Mouse (Mus musculus) embryonic facial prominence, embryonic 14.5 days (tissue): ENCODE results near the gene Mcm2. TPM values are rescaled to one million over a fixed set of nuclear protein-coding genes. Genes with fewer than 3 reads are reported as not detected.

ENCODE experiments used
- ATAC-seq: fragments of 200-750 bp; cut with Nextera tagmentation; 2 replicates; pipeline ENCODE4 v1.8.0; 2017; ENCODE audit warnings: low read depth, moderate number of reproducible peaks, moderate TSS enrichment
- DNase-seq: peaks from one replicate; pipeline ENCODE4 v3.0.0-alpha.2; 2015; ENCODE audit warnings: low spot score
- H3K27ac ChIP-seq: fragments of 300-500 bp; sonication (generic); replicated peaks from 2 replicates; pipeline ENCODE4 v1.5.1; 2014; ENCODE audit warnings: low read depth, mild to moderate bottlenecking, low read length, moderate library complexity
- H3K27me3 ChIP-seq: fragments of 300-500 bp; sonication (generic); replicated peaks from 2 replicates; pipeline ENCODE4 v1.6.1; 2014; ENCODE audit warnings: low read length; ENCODE audit not compliant: control insufficient read depth, insufficient read depth
- H3K36me3 ChIP-seq: fragments of 300-500 bp; sonication (generic); 2 replicates; pipeline ENCODE4 v1.6.1; 2014; ENCODE audit warnings: low read length, mixed read lengths; ENCODE audit not compliant: control insufficient read depth, insufficient read depth
- H3K4me1 ChIP-seq: fragments of 300-500 bp; sonication (generic); 2 replicates; pipeline ENCODE4 v1.6.1; 2014; ENCODE audit warnings: antibody characterized with exemption, low read length; ENCODE audit not compliant: control insufficient read depth, insufficient read depth
- H3K4me2 ChIP-seq: fragments of 300-500 bp; sonication (generic); 2 replicates; pipeline ENCODE4 v1.6.1; 2014; ENCODE audit warnings: low read depth, mild to moderate bottlenecking, low read length, moderate library complexity, mixed read lengths
- H3K4me3 ChIP-seq: fragments of 300-500 bp; sonication (generic); 2 replicates; pipeline ENCODE4 v1.5.1; 2014; ENCODE audit warnings: low read depth, mild to moderate bottlenecking, low read length
- H3K9ac ChIP-seq: fragments of 300-500 bp; sonication (generic); 2 replicates; pipeline ENCODE4 v1.6.1; 2014; ENCODE audit warnings: low read depth, mild to moderate bottlenecking, low read length, moderate library complexity, mixed read lengths
- H3K9me3 ChIP-seq: fragments of 300-500 bp; sonication (generic); 2 replicates; pipeline ENCODE4 v1.6.1; 2016; ENCODE audit warnings: low read length; ENCODE audit not compliant: control insufficient read depth
- WGBS: fragments of 180-500 bp; shearing (Covaris S2); extraction: QIAGEN DNeasy Blood & Tissue Kit; methylation state at CpG from one replicate; pipeline ENCODE4 v1.1.7; 2014; 5-methylcytosine and 5-hydroxymethylcytosine counted together
- polyA plus RNA-seq: library from polyadenylated mRNA; unstranded; fragments of >200 nt; fragmentation: Nextera tagmentation; extraction: Ambion mirVana; gene quantifications from 2 replicates; pipeline ENCODE4 v1.2.1, GENCODE M21; 2014

Mcm2 gene
- polyA plus RNA-seq, 1 experiment from 2014 or later, result 94.6 TPM

GRCm38 (mm10) chr6:88840211-88840610, 58.4 kb downstream of the Mcm2 start:
- DNase-seq (no peak), ATAC-seq (no peak)
- no peak overlapping the region for H3K9ac ChIP-seq
- H3K27me3 ChIP-seq, result no peaks in the 10 kb centered on the region
- 0 out of 2 replicates have a peak overlapping the region, but pooled peaks have one; percentile 82 for H3K4me2 ChIP-seq
- H3K4me1 ChIP-seq, result peaks cover 13% of the 10 kb centered on the region; the same call in 1 of the 2 replicates
- WGBS, result 59% methylated on average over 3 of the region's 3 CpGs
- 0 out of 2 replicates have a peak overlapping the region, but pooled peaks have one; percentile 88 for H3K4me3 ChIP-seq
- H3K27ac ChIP-seq, result no peak overlapping the region
- peaks cover 46% of the 10 kb centered on the region for H3K36me3 ChIP-seq
- H3K9me3 ChIP-seq, result no peaks in the 10 kb centered on the region

GRCm38 (mm10) chr6:88839135-88839970, 59.2 kb downstream of the Mcm2 start:
- no peak for ATAC-seq
- no peaks in the 10 kb centered on the region for H3K27me3 ChIP-seq
- no peak overlapping the region for H3K4me3 ChIP-seq
- H3K27ac ChIP-seq, result no peak overlapping the region
- no peak for DNase-seq
- H3K4me2 ChIP-seq, result no peak overlapping the region
- H3K4me1 ChIP-seq, result peaks cover 13% of the 10 kb centered on the region; the same call in 1 of the 2 replicates
- WGBS, result 86% methylated on average over 26 of the region's 26 CpGs
- peaks cover 42% of the 10 kb centered on the region for H3K36me3 ChIP-seq
- H3K9me3 ChIP-seq, result no peaks in the 10 kb centered on the region
- H3K9ac ChIP-seq, result no peak overlapping the region

- Histone ChIP-seq H3K36me3 (peaks cover 42% of the 10 kb centered on the region), H3K4me3 (no peak overlapping the region), H3K9ac (no peak overlapping the region), H3K27me3 (no peaks in the 10 kb centered on the region), H3K27ac (no peak overlapping the region), H3K4me2 (no peak overlapping the region), H3K9me3 (no peaks in the 10 kb centered on the region), H3K4me1 (peaks cover 13% of the 10 kb centered on the region; the same call in 1 of the 2 replicates)
- DNase-seq, result no peak
- WGBS, result 91% methylated on average over 10 of the region's 10 CpGs
- ATAC-seq, result no peak
Measured at GRCm38 (mm10) chr6:88838613-88839012, 60.0 kb downstream of the Mcm2 start.

- Histone ChIP-seq H3K4me1 (peaks cover 10% of the 10 kb centered on the region; the same call in 1 of the 2 replicates), H3K9ac (no peak overlapping the region), H3K27ac (no peak overlapping the region), H3K4me3 (no peak overlapping the region), H3K4me2 (no peak overlapping the region), H3K36me3 (peaks cover 42% of the 10 kb centered on the region), H3K9me3 (no peaks in the 10 kb centered on the region), H3K27me3 (no peaks in the 10 kb centered on the region)
- DNase-seq, result no peak
- WGBS, result 91% methylated on average over 12 of the region's 12 CpGs
- no peak for ATAC-seq
Measured at GRCm38 (mm10) chr6:88837999-88838398, 60.6 kb downstream of the Mcm2 start.

- DNase-seq, result no peak
- no peak for ATAC-seq
- H3K4me2 ChIP-seq, result no peak overlapping the region
Measured at GRCm38 (mm10) chr6:88836178-88836819, 62.3 kb downstream of the Mcm2 start.

GRCm38 (mm10) chr6:88835047-88835446, 63.5 kb downstream of the Mcm2 start:
- Histone ChIP-seq H3K36me3 (peaks cover 42% of the 10 kb centered on the region), H3K4me3 (no peak overlapping the region), H3K27ac (no peak overlapping the region), H3K9me3 (no peaks in the 10 kb centered on the region), H3K4me1 (no peaks in the 10 kb centered on the region), H3K4me2 (no peak overlapping the region), H3K9ac (no peak overlapping the region), H3K27me3 (no peaks in the 10 kb centered on the region)
- WGBS, result 54% methylated on average over 5 of the region's 5 CpGs
- ATAC-seq, result no peak
- no peak for DNase-seq

More at GRCm38 (mm10) chr6:88836178-88836819, 62.3 kb downstream of the Mcm2 start:
- H3K36me3 ChIP-seq, result peaks cover 42% of the 10 kb centered on the region
- no peak overlapping the region for H3K27ac ChIP-seq
- peaks cover 8% of the 10 kb centered on the region; the same call in 1 of the 2 replicates for H3K4me1 ChIP-seq
- WGBS, result 94% methylated on average over 28 of the region's 28 CpGs
- no peaks in the 10 kb centered on the region for H3K9me3 ChIP-seq
- H3K4me3 ChIP-seq, result no peak overlapping the region
- no peak overlapping the region for H3K9ac ChIP-seq
- no peaks in the 10 kb centered on the region for H3K27me3 ChIP-seq

Other genes with a start within 250 kb of the Mcm2 start
- gene Mgll, start 174.4 kb downstream of the Mcm2 start, polyA plus RNA-seq, result 29.1 and 30.4 TPM in 2 replicates
- gene Abtb1, start 56.8 kb downstream of the Mcm2 start, polyA plus RNA-seq, result 21.0 and 25.9 TPM in 2 replicates
- 83.4 and 95.9 TPM in 2 replicates for gene Podxl2, start 23.7 kb downstream of the Mcm2 start, polyA plus RNA-seq
- 44.9 and 52.1 TPM in 2 replicates for gene Tpra1, start 3.5 kb upstream of the Mcm2 start, polyA plus RNA-seq